Mouse (Mus musculus): ENCODE measurements around the gene Tctex1d2. TPM values are rescaled to one million over a fixed set of nuclear protein-coding genes. Genes with fewer than 3 reads are reported as not detected.

Tctex1d2 gene
- polyA plus RNA-seq, 1 experiment from 2014 or later, result 36.1 TPM

GRCm38 (mm10) chr16:32406671-32407070 lies 12.8 kb upstream of the Tctex1d2 start:
- no peak for DNase-seq (ENCODE audit: low spot score)
- no peaks in the 10 kb centered on the region for H3K27me3 ChIP-seq (ENCODE audit: control insufficient read depth, insufficient read depth, low read length)
- H3K4me2 ChIP-seq (ENCODE audit: low read depth, low read length, severe bottlenecking), result no peak overlapping the region
- H3K27ac ChIP-seq (ENCODE audit: low read depth, low read length), result no peak overlapping the region
- no peak overlapping the region for H3K9ac ChIP-seq (ENCODE audit: low read length)
- H3K4me3 ChIP-seq (ENCODE audit: low read depth, low read length), result no peak overlapping the region
- no peaks in the 10 kb centered on the region for H3K36me3 ChIP-seq (ENCODE audit: control insufficient read depth, insufficient read depth, low read length)
- WGBS, result 71% methylated on average over 6 of the region's 6 CpGs
- no peaks in the 10 kb centered on the region for H3K4me1 ChIP-seq (replicated peaks; ENCODE audit: control insufficient read depth, insufficient read depth, low read length)
- H3K9me3 ChIP-seq (ENCODE audit: control insufficient read depth, low read length), result no peaks in the 10 kb centered on the region
- ATAC-seq (replicated peaks; ENCODE audit: low FRiP score), result no peak

GRCm38 (mm10) chr16:32407730-32408129 lies 11.8 kb upstream of the Tctex1d2 start:
- no peaks in the 10 kb centered on the region for H3K36me3 ChIP-seq (ENCODE audit: control insufficient read depth, insufficient read depth, low read length)
- H3K4me3 ChIP-seq (ENCODE audit: low read depth, low read length), result no peak overlapping the region
- no peaks in the 10 kb centered on the region for H3K4me1 ChIP-seq (replicated peaks; ENCODE audit: control insufficient read depth, insufficient read depth, low read length)
- no peak overlapping the region for H3K27ac ChIP-seq (ENCODE audit: low read depth, low read length)
- no peaks in the 10 kb centered on the region for H3K27me3 ChIP-seq (ENCODE audit: control insufficient read depth, insufficient read depth, low read length)
- no peak overlapping the region for H3K9ac ChIP-seq (ENCODE audit: low read length)
- ATAC-seq (replicated peaks; ENCODE audit: low FRiP score) (no peak), DNase-seq (ENCODE audit: low spot score) (no peak)
- no peaks in the 10 kb centered on the region for H3K9me3 ChIP-seq (ENCODE audit: control insufficient read depth, low read length)
- 86% methylated on average over 10 of the region's 10 CpGs for whole genome bisulfite sequencing
- no peak overlapping the region for H3K4me2 ChIP-seq (ENCODE audit: low read depth, low read length, severe bottlenecking)

GRCm38 (mm10) chr16:32417457-32417856 lies 2.0 kb upstream of the Tctex1d2 start:
- Histone ChIP-seq H3K4me3 (ENCODE audit: low read depth, low read length) (no peak overlapping the region), H3K27me3 (ENCODE audit: control insufficient read depth, insufficient read depth, low read length) (no peaks in the 10 kb centered on the region), H3K4me1 (replicated peaks; ENCODE audit: control insufficient read depth, insufficient read depth, low read length) (0 out of 2 replicates have a peak, but pooled peaks cover 3% of the 10 kb centered on the region), H3K27ac (ENCODE audit: low read depth, low read length) (no peak overlapping the region), H3K36me3 (ENCODE audit: control insufficient read depth, insufficient read depth, low read length) (no peaks in the 10 kb centered on the region), H3K9ac (ENCODE audit: low read length) (no peak overlapping the region), H3K4me2 (ENCODE audit: low read depth, low read length, severe bottlenecking) (no peak overlapping the region), H3K9me3 (ENCODE audit: control insufficient read depth, low read length) (no peaks in the 10 kb centered on the region)
- ATAC-seq (replicated peaks; ENCODE audit: low FRiP score) (no peak), DNase-seq (ENCODE audit: low spot score) (no peak)
- 50% methylated on average over 1 of the region's 1 CpGs for WGBS

GRCm38 (mm10) chr16:32427506-32427905 lies 8.0 kb downstream of the Tctex1d2 start:
- Histone ChIP-seq H3K9ac (ENCODE audit: low read length) (no peak overlapping the region), H3K36me3 (ENCODE audit: control insufficient read depth, insufficient read depth, low read length) (no peaks in the 10 kb centered on the region), H3K9me3 (ENCODE audit: control insufficient read depth, low read length) (no peaks in the 10 kb centered on the region), H3K27ac (ENCODE audit: low read depth, low read length) (no peak overlapping the region), H3K27me3 (ENCODE audit: control insufficient read depth, insufficient read depth, low read length) (no peaks in the 10 kb centered on the region), H3K4me1 (replicated peaks; ENCODE audit: control insufficient read depth, insufficient read depth, low read length) (peaks cover 2% of the 10 kb centered on the region; the same call in 1 of the 2 replicates), H3K4me2 (ENCODE audit: low read depth, low read length, severe bottlenecking) (no peak overlapping the region), H3K4me3 (ENCODE audit: low read depth, low read length) (no peak overlapping the region)
- 90% methylated on average over 3 of the region's 3 CpGs for WGBS
- DNase-seq (ENCODE audit: low spot score) (no peak), ATAC-seq (replicated peaks; ENCODE audit: low FRiP score) (no peak)

- WGBS, result under 1% methylated on average over 52 of the region's 54 CpGs
- H3K36me3 ChIP-seq (ENCODE audit: control insufficient read depth, insufficient read depth, low read length), result no peaks in the 10 kb centered on the region
- peak within 1 kb of the TSS; percentile 77 for H3K4me3 ChIP-seq (ENCODE audit: low read depth, low read length)
- H3K4me2 ChIP-seq (ENCODE audit: low read depth, low read length, severe bottlenecking), result peak within 1 kb of the TSS; percentile 93
- peak within 1 kb of the TSS; percentile 80 for H3K27ac ChIP-seq (ENCODE audit: low read depth, low read length)
- DNase-seq (ENCODE audit: low spot score) (peak; percentile 96), ATAC-seq (replicated peaks; ENCODE audit: low FRiP score) (peak; percentile 97)
- no peaks in the 10 kb centered on the region for H3K27me3 ChIP-seq (ENCODE audit: control insufficient read depth, insufficient read depth, low read length)
- peak within 1 kb of the TSS; percentile 82 for H3K9ac ChIP-seq (ENCODE audit: low read length)
- H3K9me3 ChIP-seq (ENCODE audit: control insufficient read depth, low read length), result no peaks in the 10 kb centered on the region
- peaks cover 2% of the 10 kb centered on the region; the same call in 1 of the 2 replicates for H3K4me1 ChIP-seq (replicated peaks; ENCODE audit: control insufficient read depth, insufficient read depth, low read length)
Measured at GRCm38 (mm10) chr16:32430474-32431046, 11.1 kb downstream of the Tctex1d2 start, which contains the start of gene Pcyt1a. TSS of gene Pcyt1a (plus strand) at chr16:32430921.

- peak overlapping the region; percentile 80; the same call in 1 of the 2 replicates for H3K27ac ChIP-seq (ENCODE audit: low read depth, low read length)
- H3K27me3 ChIP-seq (ENCODE audit: control insufficient read depth, insufficient read depth, low read length), result no peaks in the 10 kb centered on the region
- H3K4me3 ChIP-seq (ENCODE audit: low read depth, low read length), result peak overlapping the region; percentile 77
- peak; percentile 85 for ATAC-seq (replicated peaks; ENCODE audit: low FRiP score)
- H3K4me1 ChIP-seq (replicated peaks; ENCODE audit: control insufficient read depth, insufficient read depth, low read length), result peaks cover 2% of the 10 kb centered on the region; the same call in 1 of the 2 replicates
- no peaks in the 10 kb centered on the region for H3K9me3 ChIP-seq (ENCODE audit: control insufficient read depth, low read length)
- no peak for DNase-seq (ENCODE audit: low spot score)
- WGBS, result 2% methylated on average over 28 of the region's 28 CpGs
- H3K4me2 ChIP-seq (ENCODE audit: low read depth, low read length, severe bottlenecking), result peak overlapping the region; percentile 93
- peak overlapping the region; percentile 82 for H3K9ac ChIP-seq (ENCODE audit: low read length)
- H3K36me3 ChIP-seq (ENCODE audit: control insufficient read depth, insufficient read depth, low read length), result no peaks in the 10 kb centered on the region
Measured at GRCm38 (mm10) chr16:32431047-32431591, 11.6 kb downstream of the Tctex1d2 start.

- H3K4me2 ChIP-seq (ENCODE audit: low read depth, low read length, severe bottlenecking), result peak overlapping the region; percentile 93
Measured at GRCm38 (mm10) chr16:32431926-32432325, 12.4 kb downstream of the Tctex1d2 start.

GRCm38 (mm10) chr16:32433138-32433537 lies 13.6 kb downstream of the Tctex1d2 start:
- no peak for DNase-seq (ENCODE audit: low spot score)
- Histone ChIP-seq H3K36me3 (ENCODE audit: control insufficient read depth, insufficient read depth, low read length) (no peaks in the 10 kb centered on the region), H3K9ac (ENCODE audit: low read length) (no peak overlapping the region), H3K4me2 (ENCODE audit: low read depth, low read length, severe bottlenecking) (no peak overlapping the region), H3K4me3 (ENCODE audit: low read depth, low read length) (no peak overlapping the region), H3K4me1 (replicated peaks; ENCODE audit: control insufficient read depth, insufficient read depth, low read length) (peaks cover 2% of the 10 kb centered on the region; the same call in 1 of the 2 replicates), H3K9me3 (ENCODE audit: control insufficient read depth, low read length) (no peaks in the 10 kb centered on the region), H3K27me3 (ENCODE audit: control insufficient read depth, insufficient read depth, low read length) (no peaks in the 10 kb centered on the region), H3K27ac (ENCODE audit: low read depth, low read length) (no peak overlapping the region)
- no peak for ATAC-seq (replicated peaks; ENCODE audit: low FRiP score)
- 73% methylated on average over 2 of the region's 2 CpGs for WGBS

More at GRCm38 (mm10) chr16:32431926-32432325, 12.4 kb downstream of the Tctex1d2 start:
- no peaks in the 10 kb centered on the region for H3K27me3 ChIP-seq (ENCODE audit: control insufficient read depth, insufficient read depth, low read length)
- H3K4me1 ChIP-seq (replicated peaks; ENCODE audit: control insufficient read depth, insufficient read depth, low read length), result peaks cover 2% of the 10 kb centered on the region; the same call in 1 of the 2 replicates
- H3K27ac ChIP-seq (ENCODE audit: low read depth, low read length), result no peak overlapping the region
- ATAC-seq (replicated peaks; ENCODE audit: low FRiP score) (no peak), DNase-seq (ENCODE audit: low spot score) (no peak)
- no peak overlapping the region for H3K9ac ChIP-seq (ENCODE audit: low read length)
- H3K36me3 ChIP-seq (ENCODE audit: control insufficient read depth, insufficient read depth, low read length), result no peaks in the 10 kb centered on the region
- 88% methylated on average over 1 of the region's 1 CpGs for WGBS
- H3K9me3 ChIP-seq (ENCODE audit: control insufficient read depth, low read length), result no peaks in the 10 kb centered on the region
- 0 out of 2 replicates have a peak overlapping the region, but pooled peaks have one; percentile 77 for H3K4me3 ChIP-seq (ENCODE audit: low read depth, low read length)

Measured in forebrain, embryonic 11.5 days (tissue).